Mouse (Mus musculus): ENCODE data around the gene Ube2c. TPM values are rescaled to one million over a fixed set of nuclear protein-coding genes. Genes with fewer than 3 reads are reported as not detected.
"Not testable (repeated sequence)": the region's sequence is repeated elsewhere in the genome, so short reads cannot be mapped to it uniquely, and the experiment has no call there.

The Ube2c gene
- polyA plus RNA-seq, 1 experiment from 2014 or later = 559 TPM

- no peak for ATAC-seq (ENCODE audit: low FRiP score, low TSS enrichment)
- Histone ChIP-seq H3K27ac (ENCODE audit: low read depth, low read length) (no peak overlapping the region), H3K9me3 (ENCODE audit: control insufficient read depth, low read length) (no peaks in the 10 kb centered on the region), H3K4me1 (ENCODE audit: control insufficient read depth, insufficient read depth, low read length) (peaks cover 7% of the 10 kb centered on the region; the same call in 1 of the 2 replicates), H3K36me3 (ENCODE audit: control insufficient read depth, insufficient read depth, low read length) (peaks cover 46% of the 10 kb centered on the region), H3K9ac (ENCODE audit: low read depth, low read length) (no peak overlapping the region), H3K27me3 (ENCODE audit: control insufficient read depth, insufficient read depth, low read length) (no peaks in the 10 kb centered on the region), H3K4me2 (replicated peaks; ENCODE audit: low read depth, low read length) (no peak overlapping the region), H3K4me3 (ENCODE audit: low read length) (no peak overlapping the region)
- 80% methylated on average over 4 of the region's 4 CpGs for WGBS
These were observed 20.8 kb downstream of the Ube2c start for GRCm38 (mm10) chr2:164790451-164790850.

- Histone ChIP-seq H3K9ac (ENCODE audit: low read depth, low read length) (no peak overlapping the region), H3K27ac (ENCODE audit: low read depth, low read length) (no peak overlapping the region), H3K27me3 (ENCODE audit: control insufficient read depth, insufficient read depth, low read length) (no peaks in the 10 kb centered on the region), H3K4me1 (ENCODE audit: control insufficient read depth, insufficient read depth, low read length) (peaks cover 3% of the 10 kb centered on the region; the same call in 1 of the 2 replicates), H3K36me3 (ENCODE audit: control insufficient read depth, insufficient read depth, low read length) (peaks cover 57% of the 10 kb centered on the region), H3K4me2 (replicated peaks; ENCODE audit: low read depth, low read length) (no peak overlapping the region), H3K9me3 (ENCODE audit: control insufficient read depth, low read length) (no peaks in the 10 kb centered on the region), H3K4me3 (ENCODE audit: low read length) (no peak overlapping the region)
- 96% methylated on average over 18 of the region's 18 CpGs for WGBS
- ATAC-seq (ENCODE audit: low FRiP score, low TSS enrichment) = no peak
These were observed 22.2 kb downstream of the Ube2c start for GRCm38 (mm10) chr2:164791841-164792261.

GRCm38 (mm10) chr2:164792400-164793190, 22.9 kb downstream of the Ube2c start:
- H3K36me3 ChIP-seq (ENCODE audit: control insufficient read depth, insufficient read depth, low read length) = peaks cover 58% of the 10 kb centered on the region

GRCm38 (mm10) chr2:164793236-164793635, 23.5 kb downstream of the Ube2c start:
- Histone ChIP-seq H3K27me3 (ENCODE audit: control insufficient read depth, insufficient read depth, low read length) (no peaks in the 10 kb centered on the region), H3K36me3 (ENCODE audit: control insufficient read depth, insufficient read depth, low read length) (peaks cover 63% of the 10 kb centered on the region), H3K9me3 (ENCODE audit: control insufficient read depth, low read length) (no peaks in the 10 kb centered on the region), H3K4me1 (ENCODE audit: control insufficient read depth, insufficient read depth, low read length) (no peaks in the 10 kb centered on the region), H3K4me3 (ENCODE audit: low read length) (no peak overlapping the region), H3K4me2 (replicated peaks; ENCODE audit: low read depth, low read length) (no peak overlapping the region), H3K27ac (ENCODE audit: low read depth, low read length) (no peak overlapping the region), H3K9ac (ENCODE audit: low read depth, low read length) (no peak overlapping the region)
- ATAC-seq (ENCODE audit: low FRiP score, low TSS enrichment) = no peak
- WGBS = 92% methylated on average over 3 of the region's 3 CpGs

More at GRCm38 (mm10) chr2:164792400-164793190, 22.9 kb downstream of the Ube2c start:
- no peak overlapping the region for H3K4me2 ChIP-seq (replicated peaks; ENCODE audit: low read depth, low read length)
- 94% methylated on average over 12 of the region's 12 CpGs for WGBS
- no peak overlapping the region for H3K4me3 ChIP-seq (ENCODE audit: low read length)
- no peak overlapping the region for H3K27ac ChIP-seq (ENCODE audit: low read depth, low read length)
- no peaks in the 10 kb centered on the region for H3K27me3 ChIP-seq (ENCODE audit: control insufficient read depth, insufficient read depth, low read length)
- ATAC-seq (ENCODE audit: low FRiP score, low TSS enrichment) = no peak
- no peak overlapping the region for H3K9ac ChIP-seq (ENCODE audit: low read depth, low read length)
- H3K9me3 ChIP-seq (ENCODE audit: control insufficient read depth, low read length) = no peaks in the 10 kb centered on the region
- H3K4me1 ChIP-seq (ENCODE audit: control insufficient read depth, insufficient read depth, low read length) = no peaks in the 10 kb centered on the region

GRCm38 (mm10) chr2:164793772-164794171, 24.1 kb downstream of the Ube2c start:
- H3K36me3 ChIP-seq (ENCODE audit: control insufficient read depth, insufficient read depth, low read length) = peaks cover 62% of the 10 kb centered on the region

GRCm38 (mm10) chr2:164794293-164794692, 24.6 kb downstream of the Ube2c start:
- Histone ChIP-seq H3K4me3 (ENCODE audit: low read length) (no peak overlapping the region), H3K9ac (ENCODE audit: low read depth, low read length) (no peak overlapping the region), H3K9me3 (ENCODE audit: control insufficient read depth, low read length) (no peaks in the 10 kb centered on the region), H3K4me2 (replicated peaks; ENCODE audit: low read depth, low read length) (no peak overlapping the region), H3K36me3 (ENCODE audit: control insufficient read depth, insufficient read depth, low read length) (peaks cover 61% of the 10 kb centered on the region), H3K4me1 (ENCODE audit: control insufficient read depth, insufficient read depth, low read length) (no peaks in the 10 kb centered on the region), H3K27me3 (ENCODE audit: control insufficient read depth, insufficient read depth, low read length) (no peaks in the 10 kb centered on the region), H3K27ac (ENCODE audit: low read depth, low read length) (no peak overlapping the region)
- WGBS = 37% methylated on average over 5 of the region's 5 CpGs
- ATAC-seq (ENCODE audit: low FRiP score, low TSS enrichment) = peak; percentile 65

More at GRCm38 (mm10) chr2:164793772-164794171, 24.1 kb downstream of the Ube2c start:
- Histone ChIP-seq H3K4me2 (replicated peaks; ENCODE audit: low read depth, low read length) (no peak overlapping the region), H3K27ac (ENCODE audit: low read depth, low read length) (no peak overlapping the region), H3K9me3 (ENCODE audit: control insufficient read depth, low read length) (no peaks in the 10 kb centered on the region), H3K4me1 (ENCODE audit: control insufficient read depth, insufficient read depth, low read length) (no peaks in the 10 kb centered on the region), H3K27me3 (ENCODE audit: control insufficient read depth, insufficient read depth, low read length) (no peaks in the 10 kb centered on the region), H3K9ac (ENCODE audit: low read depth, low read length) (no peak overlapping the region), H3K4me3 (ENCODE audit: low read length) (no peak overlapping the region)
- ATAC-seq (ENCODE audit: low FRiP score, low TSS enrichment) = no peak
- 86% methylated on average over 2 of the region's 2 CpGs for WGBS

- H3K36me3 ChIP-seq (ENCODE audit: control insufficient read depth, insufficient read depth, low read length) = peaks cover 67% of the 10 kb centered on the region
- no peak overlapping the region for H3K9ac ChIP-seq (ENCODE audit: low read depth, low read length)
- no peak overlapping the region for H3K27ac ChIP-seq (ENCODE audit: low read depth, low read length)
- H3K27me3 ChIP-seq (ENCODE audit: control insufficient read depth, insufficient read depth, low read length) = no peaks in the 10 kb centered on the region
- 83% methylated on average over 4 of the region's 4 CpGs for WGBS
- H3K4me1 ChIP-seq (ENCODE audit: control insufficient read depth, insufficient read depth, low read length) = no peaks in the 10 kb centered on the region
- no peak for ATAC-seq (ENCODE audit: low FRiP score, low TSS enrichment)
- H3K9me3 ChIP-seq (ENCODE audit: control insufficient read depth, low read length) = no peaks in the 10 kb centered on the region
- no peak overlapping the region for H3K4me2 ChIP-seq (replicated peaks; ENCODE audit: low read depth, low read length)
- no peak overlapping the region for H3K4me3 ChIP-seq (ENCODE audit: low read length)
These were observed 26.2 kb downstream of the Ube2c start for GRCm38 (mm10) chr2:164795868-164796267.

GRCm38 (mm10) chr2:164798554-164798953, 28.9 kb downstream of the Ube2c start:
- ATAC-seq (ENCODE audit: low FRiP score, low TSS enrichment); H3K4me3 ChIP-seq (ENCODE audit: low read length); H3K9ac ChIP-seq (ENCODE audit: low read depth, low read length); H3K9me3 ChIP-seq (ENCODE audit: control insufficient read depth, low read length); H3K4me1 ChIP-seq (ENCODE audit: control insufficient read depth, insufficient read depth, low read length); H3K4me2 ChIP-seq (replicated peaks; ENCODE audit: low read depth, low read length); H3K27ac ChIP-seq (ENCODE audit: low read depth, low read length); H3K27me3 ChIP-seq (ENCODE audit: control insufficient read depth, insufficient read depth, low read length): not testable (repeated sequence)
- peaks cover 52% of the 10 kb centered on the region for H3K36me3 ChIP-seq (ENCODE audit: control insufficient read depth, insufficient read depth, low read length)
- WGBS = 79% methylated on average over 6 of the region's 6 CpGs

- no peaks in the 10 kb centered on the region for H3K27me3 ChIP-seq (ENCODE audit: control insufficient read depth, insufficient read depth, low read length)
- H3K4me1 ChIP-seq (ENCODE audit: control insufficient read depth, insufficient read depth, low read length) = peaks cover 6% of the 10 kb centered on the region; the same call in 1 of the 2 replicates
- no peak overlapping the region for H3K9ac ChIP-seq (ENCODE audit: low read depth, low read length)
- no peak overlapping the region for H3K4me3 ChIP-seq (ENCODE audit: low read length)
- 90% methylated on average over 13 of the region's 13 CpGs for WGBS
- no peak for ATAC-seq (ENCODE audit: low FRiP score, low TSS enrichment)
- H3K9me3 ChIP-seq (ENCODE audit: control insufficient read depth, low read length) = no peaks in the 10 kb centered on the region
- no peak overlapping the region for H3K4me2 ChIP-seq (replicated peaks; ENCODE audit: low read depth, low read length)
- H3K36me3 ChIP-seq (ENCODE audit: control insufficient read depth, insufficient read depth, low read length) = peaks cover 40% of the 10 kb centered on the region
- H3K27ac ChIP-seq (ENCODE audit: low read depth, low read length) = no peak overlapping the region
These were observed 30.7 kb downstream of the Ube2c start for GRCm38 (mm10) chr2:164800252-164801004.

All from kidney, embryonic 14.5 days (tissue).